Comparison of ENCODE assay signal across 16 mouse cellular contexts in genomic region chr2:59852916-59853315, GRCm38 (mm10).
"Had no signal": no experiment of that assay in that cellular context is flagged by ENCODE, and none has a peak within 500 bp of the region (broad histone marks: within the 10 kb centered on the region; RNA-seq: fewer than 3 reads in every experiment).

No protein-coding gene starts in this region.

- H3K9me3 ChIP-seq: limb, embryonic 15.5 days; liver, embryonic 13.5 days; lung, embryonic 15.5 days; midbrain, embryonic 12.5 days; stomach, embryonic 15.5 days had no signal

- H3K36me3 ChIP-seq: liver, embryonic 13.5 days; midbrain, embryonic 12.5 days had no signal

- ATAC-seq: liver, postnatal 0 days; midbrain, embryonic 16.5 days had no signal

- H3K4me3 ChIP-seq: limb, embryonic 15.5 days; liver, embryonic 13.5 days; lung, embryonic 15.5 days; midbrain, embryonic 12.5 days; stomach, embryonic 15.5 days had no signal

- H3K9ac ChIP-seq: limb, embryonic 15.5 days; liver, embryonic 13.5 days; liver, postnatal 0 days; lung, embryonic 15.5 days; midbrain, embryonic 12.5 days; stomach, embryonic 15.5 days had no signal

- H3K27ac ChIP-seq: kidney, postnatal 0 days; limb, embryonic 15.5 days; liver, embryonic 13.5 days; lung, embryonic 15.5 days; macrophage; midbrain, embryonic 12.5 days; stomach, embryonic 15.5 days had no signal

- H3K4me1 ChIP-seq: limb, embryonic 15.5 days; lung, embryonic 15.5 days; midbrain, embryonic 12.5 days; stomach, embryonic 15.5 days had no signal

- H3K27me3 ChIP-seq: limb, embryonic 15.5 days; liver, embryonic 13.5 days; lung, embryonic 15.5 days; midbrain, embryonic 12.5 days; stomach, embryonic 15.5 days had no signal

- DNase-seq: kidney, adult 11 months; kidney, adult 9 months; kidney, postnatal 36 days; liver, embryonic 13.5 days; liver, postnatal 0 days; lung, postnatal 14 days; retina, postnatal 1 day; thymus, adult 2 months; thymus, postnatal 36 days had no signal

- H3K4me2 ChIP-seq: limb, embryonic 15.5 days; liver, embryonic 13.5 days; lung, embryonic 15.5 days; midbrain, embryonic 12.5 days; stomach, embryonic 15.5 days had no signal
